Mouse (Mus musculus): ENCODE measurements around the gene March2.

March2 gene

GRCm38 (mm10) chr17:33718944-33719725, 665 bp upstream of the March2 start:
- ATAC-seq (ENCODE audit: insufficient number of reproducible peaks, low FRiP score, low TSS enrichment): no peak

- ATAC-seq (ENCODE audit: insufficient number of reproducible peaks, low FRiP score, low TSS enrichment): no peak
Observed at GRCm38 (mm10) chr17:33717982-33718381, 488 bp downstream of the March2 start.

GRCm38 (mm10) chr17:33717246-33717645, 1.2 kb downstream of the March2 start:
- ATAC-seq (ENCODE audit: insufficient number of reproducible peaks, low FRiP score, low TSS enrichment): no peak

- no peak for ATAC-seq (ENCODE audit: insufficient number of reproducible peaks, low FRiP score, low TSS enrichment)
Observed at GRCm38 (mm10) chr17:33714779-33715178, 3.7 kb downstream of the March2 start.

GRCm38 (mm10) chr17:33713271-33713670, 5.2 kb downstream of the March2 start:
- no peak for ATAC-seq (ENCODE audit: insufficient number of reproducible peaks, low FRiP score, low TSS enrichment)

GRCm38 (mm10) chr17:33709834-33710233, 8.6 kb downstream of the March2 start:
- ATAC-seq (ENCODE audit: insufficient number of reproducible peaks, low FRiP score, low TSS enrichment): no peak

- ATAC-seq (ENCODE audit: insufficient number of reproducible peaks, low FRiP score, low TSS enrichment): no peak
Observed at GRCm38 (mm10) chr17:33703091-33703490, 15.4 kb downstream of the March2 start.

- ATAC-seq (ENCODE audit: insufficient number of reproducible peaks, low FRiP score, low TSS enrichment): no peak
Observed at GRCm38 (mm10) chr17:33702178-33702577, 16.3 kb downstream of the March2 start.

GRCm38 (mm10) chr17:33695471-33695870, 23.0 kb downstream of the March2 start:
- no peak for ATAC-seq (ENCODE audit: insufficient number of reproducible peaks, low FRiP score, low TSS enrichment)

GRCm38 (mm10) chr17:33686760-33687159, 31.7 kb downstream of the March2 start, which contains the start of gene Hnrnpm:
Hnrnpm (minus strand) TSS chr17:33686860.
- no peak for ATAC-seq (ENCODE audit: insufficient number of reproducible peaks, low FRiP score, low TSS enrichment)

- peak; percentile 96 for ATAC-seq (ENCODE audit: insufficient number of reproducible peaks, low FRiP score, low TSS enrichment)
Observed at GRCm38 (mm10) chr17:33685249-33685653, 33.2 kb downstream of the March2 start.

- ATAC-seq (ENCODE audit: insufficient number of reproducible peaks, low FRiP score, low TSS enrichment): peak; percentile 58; the same call in 1 of the 2 replicates
Observed at GRCm38 (mm10) chr17:33684671-33685231, 33.7 kb downstream of the March2 start.

- ATAC-seq (ENCODE audit: insufficient number of reproducible peaks, low FRiP score, low TSS enrichment): no peak
Observed at GRCm38 (mm10) chr17:33681767-33682166, 36.7 kb downstream of the March2 start.

GRCm38 (mm10) chr17:33678771-33679170, 39.7 kb downstream of the March2 start:
- no peak for ATAC-seq (ENCODE audit: insufficient number of reproducible peaks, low FRiP score, low TSS enrichment)

- no peak for ATAC-seq (ENCODE audit: insufficient number of reproducible peaks, low FRiP score, low TSS enrichment)
Observed at GRCm38 (mm10) chr17:33676086-33676485, 42.4 kb downstream of the March2 start.

GRCm38 (mm10) chr17:33675452-33675851, 43.0 kb downstream of the March2 start:
- no peak for ATAC-seq (ENCODE audit: insufficient number of reproducible peaks, low FRiP score, low TSS enrichment)

- no peak for ATAC-seq (ENCODE audit: insufficient number of reproducible peaks, low FRiP score, low TSS enrichment)
Observed at GRCm38 (mm10) chr17:33673837-33674236, 44.6 kb downstream of the March2 start.

- ATAC-seq (ENCODE audit: insufficient number of reproducible peaks, low FRiP score, low TSS enrichment): no peak
Observed at GRCm38 (mm10) chr17:33669681-33670080, 48.8 kb downstream of the March2 start.

GRCm38 (mm10) chr17:33666813-33667212, 51.7 kb downstream of the March2 start:
- ATAC-seq (ENCODE audit: insufficient number of reproducible peaks, low FRiP score, low TSS enrichment): no peak

GRCm38 (mm10) chr17:33649781-33650475, 68.5 kb downstream of the March2 start:
- ATAC-seq (ENCODE audit: insufficient number of reproducible peaks, low FRiP score, low TSS enrichment): no peak

GRCm38 (mm10) chr17:33645073-33645472, 73.4 kb downstream of the March2 start:
- ATAC-seq (ENCODE audit: insufficient number of reproducible peaks, low FRiP score, low TSS enrichment): no peak
